In the genomic region with DNA sequence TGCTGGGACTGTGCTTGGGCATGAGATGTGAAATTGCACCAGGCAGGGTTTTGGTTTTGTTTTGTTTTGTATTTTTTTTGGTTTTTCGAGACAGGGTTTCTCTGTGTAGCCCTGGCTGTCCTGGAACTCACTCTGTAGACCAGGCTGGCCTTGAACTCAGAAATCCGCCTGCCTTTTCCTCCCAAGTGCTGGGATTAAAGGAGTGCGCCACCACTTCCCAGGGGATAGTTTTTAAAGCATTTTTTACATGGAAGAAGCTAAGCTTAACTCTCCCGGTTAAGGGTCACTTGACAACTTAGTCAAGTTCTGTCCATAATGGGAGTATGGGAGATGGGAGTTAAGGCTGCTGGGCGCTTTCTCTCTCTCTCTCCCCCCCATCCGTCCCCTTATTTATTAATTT, we compare ENCODE assay signal across 8 mouse cellular contexts. TPM values are rescaled to one million over a fixed set of nuclear protein-coding genes. Genes with fewer than 3 reads are reported as not detected.
DNase-seq lines count a peak whose midpoint lies in the region; ATAC-seq and TF ChIP-seq lines count a peak whose summit lies in the region.

No protein-coding gene starts in this region.

- H3K4me1 ChIP-seq in lung, embryonic 15.5 days: peaks cover 44% of the 10 kb centered on the region
- H3K4me1 ChIP-seq in lung, postnatal 0 days (ENCODE audit: insufficient read depth, low read depth, low read length): peaks cover 16% of the 10 kb centered on the region; the same call in 1 of the 2 replicates
- peaks cover 32% of the 10 kb centered on the region for H3K4me1 ChIP-seq in forebrain, embryonic 13.5 days
- peaks cover 23% of the 10 kb centered on the region for H3K4me1 ChIP-seq in limb, embryonic 14.5 days (ENCODE audit: control insufficient read depth, insufficient read depth, low read length)
- peaks cover 18% of the 10 kb centered on the region for H3K4me1 ChIP-seq in stomach, embryonic 14.5 days (ENCODE audit: control insufficient read depth, insufficient read depth, low read length)

- intact Hi-C loops in gastrocnemius, postnatal 14 days (cut with DNase I; ENCODE audit: low total_unique reads): no loop called here

- no peaks in the 10 kb centered on the region for H3K36me3 ChIP-seq in lung, embryonic 15.5 days
- no peaks in the 10 kb centered on the region for H3K36me3 ChIP-seq in lung, postnatal 0 days (ENCODE audit: insufficient read depth, low read length)
- H3K36me3 ChIP-seq in forebrain, embryonic 13.5 days (ENCODE audit: poor library complexity, severe bottlenecking): 0 out of 2 replicates have a peak, but pooled peaks cover 4% of the 10 kb centered on the region
- peaks cover 4% of the 10 kb centered on the region; the same call in 1 of the 2 replicates for H3K36me3 ChIP-seq in limb, embryonic 14.5 days (ENCODE audit: control insufficient read depth, insufficient read depth, low read length)
- peaks cover 3% of the 10 kb centered on the region; the same call in 1 of the 2 replicates for H3K36me3 ChIP-seq in stomach, embryonic 14.5 days (ENCODE audit: control insufficient read depth, insufficient read depth, low read length)

- DNase-seq in lung, postnatal 0 days (ENCODE audit: low spot score): no peak
- no peak for DNase-seq in limb, embryonic 14.5 days (ENCODE audit: low spot score)
- DNase-seq in cerebellum, postnatal 4 days (ENCODE audit: low spot score in 2 of 2): no peak
- no peak for DNase-seq in gastrocnemius, postnatal 14 days
- DNase-seq in natural killer cell, adult 2 months (ENCODE audit: low spot score in 2 of 2): no peak

- no peak for TF ChIP-seq POLR2A in limb, embryonic 14.5 days (IDR thresholded peaks at IDR 0.05; ENCODE audit: borderline replicate concordance, extremely low read depth, insufficient read depth, insufficient read length)

- ATAC-seq in lung, embryonic 15.5 days (ENCODE audit: borderline replicate concordance, extremely low read depth, low FRiP score, low TSS enrichment): no peak
- no peak for ATAC-seq in lung, postnatal 0 days
- ATAC-seq in forebrain, embryonic 13.5 days: no peak
- ATAC-seq in limb, embryonic 14.5 days (ENCODE audit: low FRiP score, low read depth): no peak
- no peak for ATAC-seq in stomach, embryonic 14.5 days (ENCODE audit: insufficient number of reproducible peaks, insufficient read depth, low FRiP score, low read depth)

- no peak for TF ChIP-seq EP300 in lung, postnatal 0 days (IDR thresholded peaks at IDR 0.05)

- no peaks in the 10 kb centered on the region for H3K27me3 ChIP-seq in lung, embryonic 15.5 days
- no peaks in the 10 kb centered on the region for H3K27me3 ChIP-seq in lung, postnatal 0 days (replicated peaks; ENCODE audit: insufficient read depth, low read length)
- no peaks in the 10 kb centered on the region for H3K27me3 ChIP-seq in forebrain, embryonic 13.5 days
- no peaks in the 10 kb centered on the region for H3K27me3 ChIP-seq in limb, embryonic 14.5 days (ENCODE audit: control insufficient read depth, insufficient read depth, low read length)
- H3K27me3 ChIP-seq in stomach, embryonic 14.5 days (ENCODE audit: control insufficient read depth, insufficient read depth, low read length): no peaks in the 10 kb centered on the region

- no peak for TF ChIP-seq CTCF in lung, postnatal 0 days (IDR thresholded peaks at IDR 0.05)

- H3K4me3 ChIP-seq in lung, embryonic 15.5 days: peak overlapping the region; percentile 95; the same call in 1 of the 2 replicates
- H3K4me3 ChIP-seq in lung, postnatal 0 days (ENCODE audit: low read depth, low read length): no peak overlapping the region
- no peak overlapping the region; the same call in 1 of the 2 replicates for H3K4me3 ChIP-seq in forebrain, embryonic 13.5 days
- H3K4me3 ChIP-seq in limb, embryonic 14.5 days (replicated peaks; ENCODE audit: low read length): peak overlapping the region; percentile 94
- H3K4me3 ChIP-seq in stomach, embryonic 14.5 days (ENCODE audit: low read depth, low read length): peak overlapping the region; percentile 94; the same call in 1 of the 2 replicates

- WGBS in lung, embryonic 15.5 days: 69% methylated on average over 6 of the region's 6 CpGs
- 73% methylated on average over 6 of the region's 6 CpGs for WGBS in lung, postnatal 0 days
- WGBS in forebrain, embryonic 13.5 days: 67% methylated on average over 6 of the region's 6 CpGs
- 64% methylated on average over 6 of the region's 6 CpGs for WGBS in limb, embryonic 14.5 days
- WGBS in stomach, embryonic 14.5 days: 65% methylated on average over 6 of the region's 6 CpGs

- H3K9me3 ChIP-seq in lung, embryonic 15.5 days: no peaks in the 10 kb centered on the region
- H3K9me3 ChIP-seq in lung, postnatal 0 days (ENCODE audit: low read length): no peaks in the 10 kb centered on the region
- H3K9me3 ChIP-seq in forebrain, embryonic 13.5 days (replicated peaks): no peaks in the 10 kb centered on the region
- no peaks in the 10 kb centered on the region for H3K9me3 ChIP-seq in limb, embryonic 14.5 days (ENCODE audit: control insufficient read depth, low read length)
- no peaks in the 10 kb centered on the region for H3K9me3 ChIP-seq in stomach, embryonic 14.5 days (ENCODE audit: control insufficient read depth, low read depth, low read length)

- no peak overlapping the region for H3K27ac ChIP-seq in lung, embryonic 15.5 days
- H3K27ac ChIP-seq in lung, postnatal 0 days (ENCODE audit: low read length): no peak overlapping the region
- no peak overlapping the region for H3K27ac ChIP-seq in forebrain, embryonic 13.5 days
- H3K27ac ChIP-seq in limb, embryonic 14.5 days (replicated peaks; ENCODE audit: low read depth, low read length): no peak overlapping the region
- no peak overlapping the region for H3K27ac ChIP-seq in stomach, embryonic 14.5 days (ENCODE audit: low read length)

- H3K9ac ChIP-seq in lung, embryonic 15.5 days: no peak overlapping the region; the same call in 1 of the 2 replicates
- H3K9ac ChIP-seq in lung, postnatal 0 days (replicated peaks; ENCODE audit: low read depth): no peak overlapping the region; the same call in 1 of the 2 replicates
- no peak overlapping the region for H3K9ac ChIP-seq in forebrain, embryonic 13.5 days
- H3K9ac ChIP-seq in limb, embryonic 14.5 days (ENCODE audit: low read depth, low read length, severe bottlenecking): peak overlapping the region; percentile 99
- H3K9ac ChIP-seq in stomach, embryonic 14.5 days (replicated peaks; ENCODE audit: low read depth, low read length): no peak overlapping the region

- peak overlapping the region; percentile 82 for H3K4me2 ChIP-seq in lung, embryonic 15.5 days
- no peak overlapping the region for H3K4me2 ChIP-seq in lung, postnatal 0 days (replicated peaks; ENCODE audit: low read depth, low read length)
- H3K4me2 ChIP-seq in forebrain, embryonic 13.5 days: peak overlapping the region; percentile 76
- H3K4me2 ChIP-seq in limb, embryonic 14.5 days (replicated peaks; ENCODE audit: low read depth, low read length, severe bottlenecking): peak overlapping the region; percentile 84; the same call in 1 of the 2 replicates
- peak overlapping the region; percentile 90; the same call in 1 of the 2 replicates for H3K4me2 ChIP-seq in stomach, embryonic 14.5 days (replicated peaks; ENCODE audit: low read depth, low read length)

RNA-seq across cellular contexts. Expression of gene Cers2, which starts 0.5 kb away (rescaled TPM):
- polyA plus RNA-seq in lung, embryonic 15.5 days (2015; fragmentation: Nextera tagmentation; extraction: Ambion mirVana): 201 and 203 TPM in 2 replicates
- polyA plus RNA-seq in lung, postnatal 0 days (2015; fragmentation: Nextera tagmentation; extraction: Ambion mirVana): 291 and 299 TPM in 2 replicates
- polyA plus RNA-seq in forebrain, embryonic 13.5 days (2015; fragmentation: Nextera tagmentation; extraction: Ambion mirVana): 98.4 and 103 TPM in 2 replicates
- polyA plus RNA-seq in limb, embryonic 14.5 days (2012; rRNA removed): 183 TPM in 2 replicates
- 140 and 155 TPM in 2 replicates for polyA plus RNA-seq in limb, embryonic 14.5 days (2014; fragmentation: Nextera tagmentation; extraction: Ambion mirVana)
- polyA plus RNA-seq in stomach, embryonic 14.5 days (2014; fragmentation: Nextera tagmentation; extraction: Ambion mirVana): 136 and 146 TPM in 2 replicates
- total RNA-seq in gastrocnemius, postnatal 14 days (2021): 10 to 100 TPM; 27.8 to 33.2 TPM

RNA-seq across cellular contexts. Expression of gene Anxa9, which starts 7.1 kb away (rescaled TPM):
- 1.6 and 2.3 TPM in 2 replicates for polyA plus RNA-seq in lung, embryonic 15.5 days (2015; fragmentation: Nextera tagmentation; extraction: Ambion mirVana)
- 1.4 and 1.6 TPM in 2 replicates for polyA plus RNA-seq in lung, postnatal 0 days (2015; fragmentation: Nextera tagmentation; extraction: Ambion mirVana)
- polyA plus RNA-seq in forebrain, embryonic 13.5 days (2015; fragmentation: Nextera tagmentation; extraction: Ambion mirVana): 0.52 and 1.1 TPM in 2 replicates
- polyA plus RNA-seq in limb, embryonic 14.5 days (2012; rRNA removed): 3.8 and 4.7 TPM in 2 replicates
- polyA plus RNA-seq in limb, embryonic 14.5 days (2014; fragmentation: Nextera tagmentation; extraction: Ambion mirVana): 4.7 and 4.9 TPM in 2 replicates
- polyA plus RNA-seq in stomach, embryonic 14.5 days (2014; fragmentation: Nextera tagmentation; extraction: Ambion mirVana): 1.7 and 2.1 TPM in 2 replicates
- total RNA-seq in gastrocnemius, postnatal 14 days (2021): under 1 TPM; 0.18 to 0.27 TPM

RNA-seq across cellular contexts. Expression of gene Prune1, which starts 32.2 kb away (rescaled TPM):
- 21.0 and 23.9 TPM in 2 replicates for polyA plus RNA-seq in lung, embryonic 15.5 days (2015; fragmentation: Nextera tagmentation; extraction: Ambion mirVana)
- polyA plus RNA-seq in lung, postnatal 0 days (2015; fragmentation: Nextera tagmentation; extraction: Ambion mirVana): 11.6 and 14.5 TPM in 2 replicates
- polyA plus RNA-seq in forebrain, embryonic 13.5 days (2015; fragmentation: Nextera tagmentation; extraction: Ambion mirVana): 28.4 and 32.7 TPM in 2 replicates
- polyA plus RNA-seq in limb, embryonic 14.5 days (2012; rRNA removed): 31.5 and 38.0 TPM in 2 replicates
- 21.8 and 24.0 TPM in 2 replicates for polyA plus RNA-seq in limb, embryonic 14.5 days (2014; fragmentation: Nextera tagmentation; extraction: Ambion mirVana)
- polyA plus RNA-seq in stomach, embryonic 14.5 days (2014; fragmentation: Nextera tagmentation; extraction: Ambion mirVana): 20.1 and 23.1 TPM in 2 replicates
- 10 to 100 TPM; 35.3 to 35.6 TPM for total RNA-seq in gastrocnemius, postnatal 14 days (2021)

RNA-seq across cellular contexts. Expression of gene Mindy1, which starts 32.9 kb away (rescaled TPM):
- polyA plus RNA-seq in lung, embryonic 15.5 days (2015; fragmentation: Nextera tagmentation; extraction: Ambion mirVana): 38.1 and 41.6 TPM in 2 replicates
- polyA plus RNA-seq in lung, postnatal 0 days (2015; fragmentation: Nextera tagmentation; extraction: Ambion mirVana): 65.8 and 68.0 TPM in 2 replicates
- 39.6 and 40.0 TPM in 2 replicates for polyA plus RNA-seq in forebrain, embryonic 13.5 days (2015; fragmentation: Nextera tagmentation; extraction: Ambion mirVana)
- 45.8 and 57.9 TPM in 2 replicates for polyA plus RNA-seq in limb, embryonic 14.5 days (2012; rRNA removed)
- 45.6 and 47.5 TPM in 2 replicates for polyA plus RNA-seq in limb, embryonic 14.5 days (2014; fragmentation: Nextera tagmentation; extraction: Ambion mirVana)
- 47.1 and 51.1 TPM in 2 replicates for polyA plus RNA-seq in stomach, embryonic 14.5 days (2014; fragmentation: Nextera tagmentation; extraction: Ambion mirVana)
- 10 to 100 TPM; 19.6 to 22.5 TPM for total RNA-seq in gastrocnemius, postnatal 14 days (2021)

RNA-seq across cellular contexts. Expression of gene Setdb1, which starts 42.9 kb away (rescaled TPM):
- 35.7 and 40.4 TPM in 2 replicates for polyA plus RNA-seq in lung, embryonic 15.5 days (2015; fragmentation: Nextera tagmentation; extraction: Ambion mirVana)
- 11.5 and 13.2 TPM in 2 replicates for polyA plus RNA-seq in lung, postnatal 0 days (2015; fragmentation: Nextera tagmentation; extraction: Ambion mirVana)
- polyA plus RNA-seq in forebrain, embryonic 13.5 days (2015; fragmentation: Nextera tagmentation; extraction: Ambion mirVana): 45.4 and 51.8 TPM in 2 replicates
- polyA plus RNA-seq in limb, embryonic 14.5 days (2012; rRNA removed): 56.2 and 57.9 TPM in 2 replicates
- polyA plus RNA-seq in limb, embryonic 14.5 days (2014; fragmentation: Nextera tagmentation; extraction: Ambion mirVana): 44.2 and 51.7 TPM in 2 replicates
- polyA plus RNA-seq in stomach, embryonic 14.5 days (2014; fragmentation: Nextera tagmentation; extraction: Ambion mirVana): 50.8 and 51.8 TPM in 2 replicates
- 10 to 100 TPM; 10.4 to 12.8 TPM for total RNA-seq in gastrocnemius, postnatal 14 days (2021)

Comparison
In these comparisons a context has a peak if more than half of its experiments do, and no peak if none do; other contexts are left out.
1. H3K4me3 ChIP-seq: peak in lung, embryonic 15.5 days (single experiment), limb, embryonic 14.5 days (single experiment) and stomach, embryonic 14.5 days (single experiment); none in lung, postnatal 0 days (single experiment) and forebrain, embryonic 13.5 days (single experiment).